Mouse (Mus musculus) megakaryocyte, embryonic 14.5 days (primary cell): ENCODE results near the gene Lrpprc. TPM values are rescaled to one million over a fixed set of nuclear protein-coding genes. Genes with fewer than 3 reads are reported as not detected.

ENCODE experiments used
- H3K27me3 ChIP-seq: replicated peaks from 2 replicates; pipeline ENCODE3; 2012; ENCODE audit warnings: inconsistent platforms
- H3K36me3 ChIP-seq: replicated peaks from 2 replicates; pipeline ENCODE3; 2012; ENCODE audit warnings: low read length, inconsistent platforms, mixed read lengths
- H3K4me1 ChIP-seq: 2 replicates; pipeline ENCODE4 v1.6.1; 2012; ENCODE audit warnings: inconsistent platforms
- H3K4me3 ChIP-seq: replicated peaks from 2 replicates; pipeline ENCODE3; 2012; ENCODE audit warnings: moderate library complexity, mild to moderate bottlenecking, inconsistent platforms
- H3K9me3 ChIP-seq: 2 replicates; pipeline ENCODE4 v1.6.1; 2012; ENCODE audit warnings: inconsistent platforms
- FLI1 ChIP-seq: IDR thresholded peaks from 2 replicates; pipeline ENCODE4 v1.6.1; 2012; ENCODE audit warnings: low read length, inconsistent platforms, mixed read lengths
- GATA1 ChIP-seq: IDR thresholded peaks from 3 replicates; pipeline ENCODE4 v1.6.1; 2012; ENCODE audit warnings: mixed read lengths, low read length, inconsistent platforms, borderline replicate concordance
- polyA plus RNA-seq: library from polyadenylated mRNA; stranded (reverse); fragments of >175 nt; gene quantifications from 2 replicates; pipeline ENCODE4 v1.2.3, GENCODE M21; 2012; ENCODE audit warnings: low replicate concordance; ENCODE audit not compliant: insufficient read depth

The Lrpprc gene
- polyA plus RNA-seq, 1 experiment, result 2.3 TPM

- Histone ChIP-seq H3K36me3 (no peaks in the 10 kb centered on the region), H3K9me3 (no peaks in the 10 kb centered on the region), H3K4me1 (no peaks in the 10 kb centered on the region), H3K4me3 (no peak overlapping the region), H3K27me3 (no peaks in the 10 kb centered on the region)
- no peak for TF ChIP-seq GATA1
- no peak for TF ChIP-seq FLI1
Observed at GRCm38 (mm10) chr17:84657422-84657732, 133.2 kb downstream of the Lrpprc start.

GRCm38 (mm10) chr17:84656653-84657421 is 133.8 kb downstream of the Lrpprc start:
- no peak for TF ChIP-seq FLI1
- no peak for TF ChIP-seq GATA1
- Histone ChIP-seq H3K4me3 (no peak overlapping the region), H3K27me3 (no peaks in the 10 kb centered on the region)

GRCm38 (mm10) chr17:84656205-84656604 is 134.4 kb downstream of the Lrpprc start:
- H3K27me3 ChIP-seq, result no peaks in the 10 kb centered on the region
- no peak overlapping the region for H3K4me3 ChIP-seq
- no peaks in the 10 kb centered on the region for H3K9me3 ChIP-seq
- no peaks in the 10 kb centered on the region for H3K36me3 ChIP-seq
- no peak for TF ChIP-seq FLI1
- no peak for TF ChIP-seq GATA1
- H3K4me1 ChIP-seq, result no peaks in the 10 kb centered on the region

More at GRCm38 (mm10) chr17:84656653-84657421, 133.8 kb downstream of the Lrpprc start:
- Histone ChIP-seq H3K4me1 (no peaks in the 10 kb centered on the region), H3K9me3 (no peaks in the 10 kb centered on the region), H3K36me3 (no peaks in the 10 kb centered on the region)

Other genes with a start within 250 kb of the Lrpprc start
- gene Dync2li1, start 164.3 kb downstream of the Lrpprc start, polyA plus RNA-seq, result 0.19 TPM in 1 of 2 replicates, not detected in the other
- 0.04 and 1.2 TPM in 2 replicates for gene Abcg8, start 114.5 kb downstream of the Lrpprc start, polyA plus RNA-seq
- 0.37 TPM in 1 of 2 replicates, not detected in the other for gene Abcg5, start 107.8 kb downstream of the Lrpprc start, polyA plus RNA-seq
- 14.4 and 16.4 TPM in 2 replicates for gene Ppm1b, start 166.0 kb upstream of the Lrpprc start, polyA plus RNA-seq
- gene Slc3a1, start 237.6 kb upstream of the Lrpprc start, polyA plus RNA-seq, result 0.37 TPM in 1 of 2 replicates, not detected in the other